Mouse (Mus musculus) embryo, embryonic 11 days (tissue): Measurements from ENCODE around the gene Anpep.
A peak's percentile ranks its signal among the peaks of the same experiment; 100 is the strongest.
"Not testable (repeated sequence)": the region's sequence is repeated elsewhere in the genome, so short reads cannot be mapped to it uniquely, and the experiment has no call there.

Experiments
- DNase-seq: peaks from one replicate; pipeline ENCODE4 v3.0.0-alpha.2; 2015

The Anpep gene

DNA sequence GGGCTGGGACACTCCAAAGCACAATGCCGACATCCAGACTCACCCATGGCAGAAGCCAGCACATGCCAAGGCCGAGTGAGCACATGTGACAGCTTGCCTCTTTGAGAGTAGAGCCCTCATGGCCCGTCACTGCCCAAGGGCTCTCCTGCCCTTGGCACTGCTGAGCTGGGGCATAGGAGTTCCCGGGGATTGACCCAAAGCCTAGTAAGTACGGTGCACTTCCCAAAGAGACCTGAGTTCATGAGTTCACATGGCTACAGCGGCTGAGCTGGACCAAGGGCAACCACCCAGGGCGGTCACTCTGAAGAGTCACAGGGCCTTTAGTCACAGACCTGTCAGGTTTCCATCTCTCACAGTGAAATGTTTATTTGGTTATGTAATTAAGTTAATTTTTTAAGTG lies 52.3 kb downstream of the Anpep start:
- DNase-seq, result no peak

DNA sequence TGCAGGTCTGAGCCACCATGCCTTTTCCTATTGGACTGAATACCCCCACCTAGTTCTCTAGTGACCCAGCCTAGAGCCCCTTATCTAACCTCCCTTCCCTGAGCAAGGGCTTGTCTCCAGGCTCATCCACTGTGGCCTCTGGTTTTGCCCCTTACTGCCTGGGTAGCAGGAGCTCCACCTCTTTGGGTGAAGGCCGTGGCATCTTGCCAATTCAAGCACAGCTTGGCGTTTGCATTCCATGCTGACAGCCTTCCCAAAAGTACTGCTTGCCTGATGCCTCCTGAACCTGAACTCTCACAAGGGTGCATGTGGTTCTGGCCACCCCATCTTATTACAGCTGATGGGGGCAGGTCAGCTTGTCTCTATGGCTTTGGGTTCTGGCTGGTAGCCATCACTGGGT lies 57.0 kb downstream of the Anpep start:
- no peak for DNase-seq

DNA sequence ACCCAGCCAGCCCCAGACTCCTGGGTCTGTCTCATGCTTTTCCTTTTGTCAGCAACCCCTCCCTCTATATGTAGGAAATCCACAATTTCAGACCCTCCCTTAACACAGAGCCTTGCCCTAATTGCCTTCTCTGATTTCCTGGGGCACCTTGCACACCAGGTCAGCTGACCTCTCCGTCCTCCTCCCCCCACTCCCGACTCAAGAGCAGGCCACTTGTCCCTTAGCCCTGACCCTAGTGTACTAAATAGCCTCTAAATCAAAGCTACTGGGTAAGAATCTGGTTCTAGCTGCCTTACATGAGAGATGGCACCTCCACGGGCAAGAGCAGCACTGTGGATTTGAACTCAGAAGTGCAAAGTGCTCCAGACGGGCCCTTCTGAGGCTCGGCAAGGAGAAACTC lies 58.8 kb downstream of the Anpep start:
- no peak for DNase-seq

DNA sequence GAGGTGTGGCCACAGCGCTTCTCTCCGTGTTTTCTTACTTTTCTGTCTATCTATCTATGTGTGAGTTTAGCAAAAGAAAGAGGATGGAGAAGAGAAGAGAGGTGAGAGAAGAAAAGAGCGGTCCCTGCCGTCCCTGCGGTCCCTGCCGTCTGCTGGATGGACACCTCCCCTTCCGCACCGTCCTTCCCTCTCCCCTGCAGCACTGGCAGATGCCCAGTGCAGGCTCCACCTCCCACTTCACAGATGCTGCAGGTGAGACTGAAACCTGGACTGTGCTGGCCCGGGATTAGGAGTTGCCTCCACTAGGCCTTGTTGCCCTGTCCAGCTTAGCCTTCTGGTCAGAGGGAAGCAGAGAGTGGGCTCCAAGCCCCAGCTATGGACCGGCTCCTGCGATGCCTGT lies 59.5 kb downstream of the Anpep start:
- no peak for DNase-seq

DNA sequence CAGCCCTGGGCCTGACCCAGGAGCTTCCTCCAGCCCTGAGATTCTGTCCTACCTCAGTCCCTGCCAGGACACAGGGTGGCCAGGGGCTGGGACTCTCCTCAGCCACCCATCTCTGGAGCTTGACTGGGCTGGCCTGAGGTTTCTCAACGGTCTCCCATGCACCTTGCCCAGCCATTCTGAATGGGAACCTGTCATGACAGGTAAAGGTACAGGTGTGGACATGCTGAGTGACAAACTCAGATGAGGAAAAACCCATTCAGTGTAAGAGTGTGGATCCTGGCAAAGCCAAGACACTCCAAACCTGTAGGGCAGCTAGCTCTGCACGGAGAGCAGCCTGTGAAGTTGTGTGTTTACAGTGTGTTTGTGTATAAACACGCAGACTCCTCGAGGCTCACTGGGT lies 60.5 kb downstream of the Anpep start:
- DNase-seq, result no peak

DNA sequence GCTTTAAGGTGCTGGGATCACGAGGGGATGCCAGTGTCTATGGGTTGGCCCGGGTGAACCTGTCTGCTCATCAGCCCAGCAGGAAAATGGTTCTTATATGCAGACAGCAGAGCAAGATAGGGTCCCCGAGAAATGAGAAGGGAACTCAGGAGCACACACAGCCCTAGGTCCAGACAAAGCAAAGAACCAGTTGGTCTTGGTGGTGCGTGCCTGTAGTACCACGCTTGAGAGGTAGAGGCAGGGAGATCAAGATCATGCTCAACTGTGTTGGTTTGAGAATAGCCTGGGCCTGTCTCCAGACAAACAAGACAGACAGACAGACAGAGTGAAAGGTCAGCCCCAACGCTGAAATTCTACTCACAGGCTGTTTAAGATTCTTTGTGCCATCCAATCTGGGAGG lies 61.4 kb downstream of the Anpep start:
- DNase-seq, result no peak

DNA sequence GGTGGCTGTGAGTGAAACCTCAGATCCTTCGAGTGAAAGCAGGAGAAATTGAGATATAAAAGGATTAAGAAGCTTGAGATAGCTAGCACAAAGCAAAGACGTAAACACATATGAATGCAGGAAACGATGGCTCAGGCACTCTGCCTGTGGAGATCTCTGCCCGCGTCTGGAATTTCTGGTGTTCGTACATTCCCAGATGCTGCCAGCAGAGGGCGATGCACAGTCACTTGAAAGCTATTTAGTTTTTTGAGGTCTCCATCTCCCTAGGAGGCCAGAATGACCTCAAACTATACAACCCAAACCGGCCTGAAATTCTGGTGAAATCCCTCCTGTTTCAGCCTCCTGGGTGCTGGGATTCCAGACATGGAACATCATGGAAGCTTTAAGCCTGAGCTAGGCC lies 61.8 kb downstream of the Anpep start:
- DNase-seq, result peak; percentile 83

DNA sequence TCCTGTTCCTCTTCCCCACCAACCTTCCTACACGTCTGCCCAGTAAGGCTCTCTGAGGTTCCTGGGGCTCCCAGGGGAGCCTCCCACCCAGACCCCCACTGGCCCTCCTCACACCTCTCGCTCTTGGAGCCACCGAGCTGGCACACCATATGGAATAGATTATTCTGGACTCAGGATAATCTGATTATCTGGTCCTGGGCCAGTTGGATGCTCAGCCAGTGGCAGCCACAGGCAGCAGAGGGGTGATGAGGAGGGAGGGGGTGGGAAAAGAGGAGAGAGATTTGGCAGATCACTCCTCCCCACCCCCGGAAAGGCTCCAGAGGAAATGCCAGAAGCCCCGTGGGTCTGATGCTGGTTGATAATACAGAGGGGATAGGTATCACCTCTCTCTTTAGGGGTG lies 62.3 kb downstream of the Anpep start:
- no peak for DNase-seq

DNA sequence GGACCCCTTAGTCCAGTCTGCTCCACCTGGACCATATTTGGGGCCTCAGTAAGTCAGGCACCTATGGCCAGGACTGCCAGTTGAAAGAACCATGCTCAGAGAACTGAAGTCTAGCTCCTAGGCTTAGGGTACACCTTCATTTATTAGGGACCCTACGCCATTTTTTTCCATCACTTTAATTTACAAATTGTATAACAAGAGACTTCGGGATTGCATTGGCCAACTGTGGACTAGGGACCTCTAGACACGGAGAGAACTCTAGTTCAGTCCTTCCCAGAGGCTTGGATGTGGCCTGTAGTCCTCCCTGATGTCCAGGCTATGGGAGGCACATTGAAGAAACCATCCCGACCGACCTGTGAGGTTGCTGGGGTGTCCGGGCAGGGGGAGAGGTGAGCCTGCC lies 67.2 kb downstream of the Anpep start, which contains the start of gene Mesp1:
Gene Mesp1 (minus strand): TSS at position 101 of the 400 bp plus-strand sequence.
- no peak for DNase-seq

DNA sequence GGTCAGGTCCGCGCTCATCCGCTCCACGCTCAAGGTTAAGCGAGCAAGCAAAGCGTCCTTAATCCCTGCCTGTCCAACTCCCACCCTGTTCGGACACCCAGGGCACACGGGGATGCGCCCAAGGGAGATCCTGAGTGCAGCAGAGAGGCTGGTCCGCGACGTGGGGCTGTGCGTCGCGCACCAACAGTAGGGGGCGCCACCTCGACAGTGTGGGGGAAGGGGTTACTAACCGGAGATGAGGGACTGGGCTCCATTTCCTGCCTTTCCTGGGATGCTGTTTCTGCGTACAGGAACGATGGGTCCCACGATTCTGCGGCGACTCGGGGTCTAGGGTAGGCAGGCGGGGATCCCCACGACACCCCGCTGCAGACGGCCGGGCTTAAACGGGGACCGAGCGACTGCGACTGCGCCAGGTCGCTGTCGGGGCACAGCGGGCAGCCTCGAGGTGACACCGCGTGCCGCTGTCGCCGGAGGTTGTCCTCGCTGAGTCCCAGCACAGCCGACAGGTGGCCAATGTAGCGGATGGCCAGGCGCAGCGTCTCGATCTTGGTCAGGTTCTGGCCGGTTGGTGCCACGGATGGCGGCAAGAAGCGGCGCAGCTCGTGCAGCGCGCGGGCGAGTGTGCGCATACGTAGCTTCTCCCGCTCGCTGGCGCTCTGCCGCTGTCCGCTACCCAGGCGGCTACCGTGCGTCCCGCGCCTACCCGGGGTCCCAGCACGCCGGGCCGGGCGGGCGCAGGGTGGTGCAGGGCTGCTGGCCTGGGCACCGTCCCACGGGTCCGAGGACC lies 68.0 kb downstream of the Anpep start:
- peak; percentile 75 for DNase-seq

DNA sequence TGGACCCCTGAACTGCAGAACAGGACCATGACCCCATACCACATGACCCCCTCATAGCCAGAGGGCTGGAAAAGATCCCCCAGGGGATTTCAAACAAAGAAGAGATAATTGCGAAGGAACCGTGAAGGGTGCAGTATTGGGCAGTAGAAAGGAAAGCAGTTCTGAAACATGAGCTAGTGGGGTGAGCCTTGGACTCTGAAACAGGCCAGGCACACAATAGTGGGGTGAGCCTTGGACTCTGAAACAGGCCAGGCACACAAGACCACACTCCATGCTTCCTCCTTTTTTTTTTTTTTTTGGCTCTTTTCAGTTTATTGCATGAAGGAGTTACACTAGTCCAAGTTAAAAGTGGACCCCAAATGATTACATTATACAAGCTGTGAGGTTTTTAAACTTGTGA lies 71.0 kb downstream of the Anpep start:
- not testable (repeated sequence) for DNase-seq

DNA sequence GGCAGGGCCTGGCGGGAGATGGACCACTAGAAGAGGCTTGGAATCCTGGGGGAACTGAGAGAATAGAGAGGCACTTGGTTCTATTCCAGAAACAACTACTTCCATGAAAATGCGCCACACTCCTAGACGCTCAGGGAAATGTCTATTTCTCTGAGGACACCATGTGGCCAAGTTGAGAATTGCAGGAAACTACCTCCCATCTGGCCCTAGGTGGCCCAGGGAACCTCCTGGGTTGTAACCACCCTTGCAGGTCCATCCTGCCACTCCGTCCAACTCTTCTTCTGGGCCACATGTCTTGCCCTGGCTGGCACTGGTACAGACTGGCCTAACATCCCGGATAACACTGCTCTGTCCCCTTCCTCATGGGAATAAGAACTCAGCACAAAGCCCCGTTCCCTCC lies 74.6 kb downstream of the Anpep start:
- DNase-seq, result peak; percentile 85

DNA sequence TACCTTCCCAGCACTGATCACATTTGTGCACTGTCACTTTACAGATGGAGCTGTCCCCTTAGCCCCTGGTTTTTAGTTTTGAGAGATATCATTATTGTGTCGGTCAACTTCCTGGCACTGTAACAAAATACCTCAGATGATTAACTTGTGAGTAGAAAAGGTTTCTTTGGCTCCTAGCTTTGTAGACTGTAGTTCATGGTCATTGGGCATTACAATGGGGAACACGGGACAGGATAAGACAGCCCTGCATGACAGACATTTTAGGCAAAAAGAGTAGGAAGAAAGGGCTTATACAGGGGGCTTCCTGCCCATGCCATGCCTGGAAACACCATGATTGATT lies 78.4 kb downstream of the Anpep start:
- DNase-seq, result no peak

DNA sequence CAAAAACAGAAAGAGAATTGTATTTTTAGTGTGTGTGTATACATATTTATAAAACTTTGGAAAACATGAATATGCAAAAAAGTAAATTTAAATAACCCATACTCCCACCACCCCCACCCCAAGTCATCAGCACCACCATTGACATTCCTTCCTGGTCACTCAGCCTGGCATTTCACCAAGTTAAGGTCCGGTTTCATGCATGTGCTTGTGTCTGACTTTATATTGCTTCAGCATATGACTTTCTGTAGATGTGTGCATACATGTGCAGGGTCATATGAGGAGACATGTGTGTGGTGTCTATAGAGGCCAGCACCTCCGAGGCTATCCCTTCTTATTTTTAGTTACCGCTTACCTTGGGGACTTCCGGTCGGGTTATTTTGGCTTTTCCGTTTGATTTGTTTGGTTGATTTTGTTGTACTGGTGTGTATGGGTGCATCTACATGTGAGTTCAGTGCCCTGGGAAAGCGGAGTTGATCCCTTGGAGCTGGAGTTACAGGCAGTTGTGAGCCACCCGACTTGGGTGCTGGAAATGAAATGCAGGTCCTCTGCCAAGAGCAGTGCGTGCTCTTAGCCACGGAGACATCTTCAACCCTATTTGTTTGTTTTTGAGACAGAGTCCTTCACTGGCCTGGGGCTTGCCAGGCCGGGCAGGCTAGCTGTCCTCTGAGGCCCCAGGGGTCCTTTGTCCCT lies 78.9 kb downstream of the Anpep start:
- no peak for DNase-seq

DNA sequence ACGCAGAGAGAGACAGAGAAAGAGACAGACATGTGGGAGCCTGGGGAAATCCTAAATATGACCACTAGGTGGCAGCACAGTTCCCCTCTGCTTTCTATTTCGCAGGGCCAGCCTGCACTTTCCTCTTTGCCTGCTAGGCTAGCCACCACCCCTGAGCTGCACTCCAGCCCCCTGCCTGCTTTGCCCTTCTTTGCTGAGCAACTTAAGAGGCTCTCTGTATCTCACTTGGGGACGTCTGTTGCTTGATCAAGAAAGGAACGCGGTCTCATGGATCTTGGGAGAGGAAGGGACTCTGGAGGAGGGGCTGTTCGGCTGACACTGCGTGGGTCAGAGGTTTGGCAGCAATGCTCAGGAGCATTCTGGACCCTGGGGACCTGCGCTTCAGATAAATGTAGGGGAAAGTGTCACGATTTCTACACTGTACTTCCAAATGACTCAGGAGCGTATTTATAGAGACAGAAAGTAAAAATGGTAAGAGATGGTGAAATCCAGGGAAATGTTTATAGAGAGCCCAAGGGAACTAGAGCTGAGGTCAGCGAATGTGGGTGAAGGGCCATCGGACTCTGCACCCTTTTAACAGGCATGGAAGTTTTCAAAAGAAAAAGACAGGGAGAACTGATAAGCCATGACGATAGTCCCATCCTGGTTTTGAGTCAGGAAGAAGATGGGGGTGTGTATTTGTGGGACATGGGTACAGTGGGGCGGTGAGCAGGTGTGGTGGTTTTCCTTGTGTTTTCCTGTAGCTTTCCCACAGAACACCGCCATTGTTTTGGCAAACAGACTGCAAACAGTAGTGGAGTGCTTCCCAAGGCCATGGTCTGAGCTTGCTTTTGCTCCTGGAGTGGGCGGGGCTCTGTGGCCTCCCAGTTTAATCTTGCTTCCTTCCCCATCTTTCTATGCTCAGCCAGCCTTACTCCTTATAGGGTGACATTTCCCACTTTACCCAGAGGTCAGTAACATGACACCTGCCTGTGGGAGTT lies 79.9 kb downstream of the Anpep start:
- peak; percentile 84 for DNase-seq
